Mouse (Mus musculus) CH12.LX (cell line): ENCODE results near the gene Senp6. TPM values are rescaled to one million over a fixed set of nuclear protein-coding genes. Genes with fewer than 3 reads are reported as not detected.
"Not testable (repeated sequence)": the region's sequence is repeated elsewhere in the genome, so short reads cannot be mapped to it uniquely, and the experiment has no call there.

Source experiments
- DNase-seq: peaks from one replicate; pipeline ENCODE4 v3.0.0-alpha.2; 2013; ENCODE audit errors: extremely low read depth
- H3K27ac ChIP-seq: 2 replicates; pipeline ENCODE4 v1.5.1; 2012; ENCODE audit warnings: low read depth, mild to moderate bottlenecking, control low read depth, moderate library complexity; ENCODE audit not compliant: insufficient read depth
- H3K27me3 ChIP-seq: replicated peaks from 2 replicates; pipeline ENCODE3; 2012; ENCODE audit warnings: inconsistent platforms
- H3K36me3 ChIP-seq, 2 experiments: replicated peaks in 1 of 2; 2 replicates each; pipeline versions ENCODE3 to v1.6.1; 2012; ENCODE audit warnings: inconsistent platforms in 1 of 2, low read length in 1 of 2, mild to moderate bottlenecking in 1 of 2, mixed read lengths in 1 of 2, moderate library complexity in 1 of 2; ENCODE audit not compliant: control insufficient read depth in 1 of 2, insufficient read depth in 1 of 2
- H3K4me1 ChIP-seq, 2 experiments: 2 replicates each; pipeline ENCODE4 v1.6.1; 2012; ENCODE audit warnings: inconsistent platforms in 1 of 2, moderate library complexity in 1 of 2; ENCODE audit not compliant: insufficient read depth in 2 of 2, control insufficient read depth in 1 of 2
- H3K4me2 ChIP-seq: 2 replicates; pipeline ENCODE4 v1.6.1; 2012; ENCODE audit warnings: low read depth, mild to moderate bottlenecking, control low read depth; ENCODE audit not compliant: poor library complexity, insufficient read depth, severe bottlenecking
- H3K4me3 ChIP-seq, 3 experiments: fragments of 150-350 bp in 1 of 3; sonication (generic) in 1 of 3; replicated peaks in 1 of 3; 2 replicates each; pipeline versions ENCODE3 to v1.5.1; 2011 to 2012; ENCODE audit warnings: low read depth in 2 of 3, low read length in 2 of 3, mild to moderate bottlenecking in 2 of 3, moderate library complexity in 2 of 3, control low read depth in 1 of 3, improper control_type of control experiment in 1 of 3, inconsistent platforms in 1 of 3, mixed read lengths in 1 of 3; ENCODE audit not compliant: poor library complexity in 1 of 3
- H3K79me2 ChIP-seq: replicated peaks from 2 replicates; pipeline ENCODE4 v1.6.1; 2012; ENCODE audit warnings: mild to moderate bottlenecking, moderate library complexity; ENCODE audit not compliant: control insufficient read depth, poor library complexity, insufficient read depth, severe bottlenecking; ENCODE audit errors: extremely low read depth
- H3K9ac ChIP-seq: 2 replicates; pipeline ENCODE4 v1.6.1; 2012; ENCODE audit warnings: low read depth, mild to moderate bottlenecking, control low read depth, moderate library complexity; ENCODE audit not compliant: insufficient read depth
- H3K9me3 ChIP-seq: replicated peaks from 2 replicates; pipeline ENCODE3; 2012; ENCODE audit warnings: low read length, inconsistent platforms, mixed read lengths
- E2F4 ChIP-seq: IDR thresholded peaks from 2 replicates; pipeline ENCODE4 v1.6.1; 2011; ENCODE audit warnings: low read depth, low read length, improper control_type of control experiment; ENCODE audit not compliant: insufficient replicate concordance
- EP300 ChIP-seq: IDR thresholded peaks from 2 replicates; pipeline ENCODE4 v1.6.1; 2011; ENCODE audit warnings: low read length, improper control_type of control experiment
- ETS1 ChIP-seq: conservative IDR thresholded peaks from 2 replicates; pipeline ENCODE4 v1.6.1; 2012; ENCODE audit warnings: low read depth, mild to moderate bottlenecking, inconsistent platforms, low read length, improper control_type of control experiment, moderate library complexity
- HCFC1 ChIP-seq: IDR thresholded peaks from 2 replicates; pipeline ENCODE4 v1.6.1; 2012; ENCODE audit warnings: low read depth, mild to moderate bottlenecking, inconsistent platforms, low read length, improper control_type of control experiment
- IRF4 ChIP-seq: IDR thresholded peaks from 2 replicates; pipeline ENCODE4 v1.6.1; 2014; ENCODE audit warnings: low read depth, mild to moderate bottlenecking, inconsistent platforms, low read length, improper control_type of control experiment
- JUND ChIP-seq: conservative IDR thresholded peaks from 2 replicates; pipeline ENCODE4 v1.6.1; 2011; ENCODE audit warnings: low read depth, low read length, improper control_type of control experiment
- MAX ChIP-seq: IDR thresholded peaks from 2 replicates; pipeline ENCODE4 v1.6.1; 2011; ENCODE audit warnings: low read length, improper control_type of control experiment
- MAZ ChIP-seq: IDR thresholded peaks from 2 replicates; pipeline ENCODE4 v1.6.1; 2012; ENCODE audit warnings: low read depth, mild to moderate bottlenecking, inconsistent platforms, low read length, improper control_type of control experiment, moderate library complexity
- MEF2A ChIP-seq: IDR thresholded peaks from 2 replicates; pipeline ENCODE4 v1.6.1; 2014; ENCODE audit warnings: low read depth, mild to moderate bottlenecking, inconsistent platforms, low read length, improper control_type of control experiment, borderline replicate concordance
- MXI1 ChIP-seq: IDR thresholded peaks from 2 replicates; pipeline ENCODE4 v1.6.1; 2011; ENCODE audit warnings: mild to moderate bottlenecking, low read depth, low read length, improper control_type of control experiment
- MYC ChIP-seq: IDR thresholded peaks from 2 replicates; pipeline ENCODE4 v1.6.1; 2011; ENCODE audit warnings: low read depth, mild to moderate bottlenecking, improper control_type of control experiment, low read length
- NELFE ChIP-seq: IDR thresholded peaks from 2 replicates; pipeline ENCODE4 v1.6.1; 2011; ENCODE audit warnings: low read depth, low read length, improper control_type of control experiment
- PAX5 ChIP-seq: IDR thresholded peaks from 2 replicates; pipeline ENCODE4 v1.6.1; 2012; ENCODE audit warnings: low read length, inconsistent platforms, mixed read lengths
- RCOR1 ChIP-seq: conservative IDR thresholded peaks from 2 replicates; pipeline ENCODE4 v1.6.1; 2012; ENCODE audit warnings: low read depth, mild to moderate bottlenecking, inconsistent platforms, low read length, improper control_type of control experiment
- SIN3A ChIP-seq: IDR thresholded peaks from 2 replicates; pipeline ENCODE4 v1.6.1; 2012; ENCODE audit warnings: low read length, improper control_type of control experiment, inconsistent platforms
- USF1 ChIP-seq: IDR thresholded peaks from 2 replicates; pipeline ENCODE4 v1.6.1; 2014; ENCODE audit warnings: low read depth, mild to moderate bottlenecking, inconsistent platforms, low read length, improper control_type of control experiment
- USF2 ChIP-seq: conservative IDR thresholded peaks from 2 replicates; pipeline ENCODE4 v1.6.1; 2011; ENCODE audit warnings: low read depth, low read length, improper control_type of control experiment
- ZC3H11A ChIP-seq: IDR thresholded peaks from 2 replicates; pipeline ENCODE4 v1.6.1; 2012; ENCODE audit warnings: low read depth, mild to moderate bottlenecking, inconsistent platforms, low read length, improper control_type of control experiment
- ZKSCAN1 ChIP-seq: IDR thresholded peaks from 2 replicates; pipeline ENCODE4 v1.6.1; 2012; ENCODE audit warnings: low read depth, inconsistent platforms, low read length, improper control_type of control experiment, borderline replicate concordance
- ZNF384 ChIP-seq: IDR thresholded peaks from 2 replicates; pipeline ENCODE4 v1.6.1; 2012; ENCODE audit warnings: low read depth, low read length, improper control_type of control experiment, inconsistent platforms
- dilution Hi-C: fragments of 300-500 bp; cut with MboI; formaldehyde crosslinking; loops from 2 replicates; pipeline ENCODE4 v1.14.3; 2020; ENCODE audit warnings: low sequenced_read_pairs; ENCODE audit not compliant: extremely low pct_unique_long_range_greater_than_20kb, extremely low pct_ligation_motif_present
- in situ Hi-C: fragments of 300-500 bp; cut with MboI; formaldehyde crosslinking; loops from 3 replicates; pipeline ENCODE4 v1.14.3; 2019; ENCODE audit warnings: low sequenced_read_pairs, low pct_ligation_motif_present, low pct_unique_long_range_greater_than_20kb, mixed read lengths
- polyA plus RNA-seq: library from polyadenylated mRNA; unstranded; fragments of >175 nt; gene quantifications from 2 replicates; pipeline ENCODE4 v1.2.1, GENCODE M21; 2012; ENCODE audit warnings: low read depth; ENCODE audit not compliant: insufficient read length
- total RNA-seq, 2 experiments: library from RNA; depleted of rRNA; stranded (reverse); fragments of 300-350 nt in 1 of 2; fragments of >200 nt in 1 of 2; gene quantifications; 2 replicates each; pipeline ENCODE4 v1.2.3; 2012 to 2014

Senp6 gene
- total and polyA plus RNA-seq, 3 experiments, result 97.5 to 167 (median 113) TPM

DNA sequence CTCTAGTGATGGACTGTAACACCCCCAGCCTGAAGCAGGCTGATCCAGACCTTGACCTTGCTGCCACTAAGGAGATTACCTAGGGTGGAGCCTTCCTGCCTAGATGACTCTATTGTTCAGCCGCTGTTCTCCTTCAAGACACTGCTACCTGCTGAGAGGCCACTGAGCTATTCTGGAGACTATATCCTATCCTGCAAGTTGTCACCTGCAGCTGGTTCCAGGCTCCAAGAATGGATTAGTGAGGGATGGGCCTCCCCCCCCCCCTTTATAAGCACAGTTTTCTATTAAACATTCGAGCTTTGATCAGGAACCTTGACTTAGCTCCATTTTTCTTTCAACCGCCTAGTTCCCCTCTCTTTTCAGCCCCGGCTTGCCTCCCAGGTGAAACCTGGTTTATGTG lies 22.4 kb upstream of the Senp6 start:
- H3K27me3 ChIP-seq, H3K4me3 ChIP-seq, H3K9me3 ChIP-seq, H3K27ac ChIP-seq, in situ Hi-C loops, dilution Hi-C loops, H3K4me1 ChIP-seq, H3K9ac ChIP-seq, H3K79me2 ChIP-seq, H3K4me2 ChIP-seq, DNase-seq, H3K36me3 ChIP-seq: not testable (repeated sequence)

DNA sequence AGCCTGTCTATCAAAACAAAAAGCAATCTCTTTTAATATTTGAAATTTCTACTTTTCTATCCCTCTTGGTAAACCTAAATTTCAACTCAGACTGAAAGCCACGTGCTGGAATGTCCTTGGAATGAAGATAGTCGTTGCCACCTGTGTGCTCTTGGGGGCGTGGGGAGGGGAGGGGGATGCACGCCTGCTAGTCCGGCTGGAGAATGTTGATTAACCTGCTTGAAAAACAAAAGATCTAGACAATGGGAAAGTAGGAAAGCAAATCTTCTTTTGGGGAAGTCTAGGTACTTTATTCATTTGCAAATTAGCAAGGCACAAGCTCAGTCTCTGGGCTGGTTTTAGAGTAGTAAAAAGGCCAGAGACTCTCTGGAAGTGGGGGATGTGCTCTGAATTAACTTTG lies 17.4 kb upstream of the Senp6 start:
- H3K4me3 ChIP-seq, H3K79me2 ChIP-seq, dilution Hi-C loops, in situ Hi-C loops, H3K27ac ChIP-seq, H3K9ac ChIP-seq, H3K36me3 ChIP-seq, H3K4me1 ChIP-seq, DNase-seq, H3K27me3 ChIP-seq, H3K9me3 ChIP-seq, H3K4me2 ChIP-seq: not testable (repeated sequence)

DNA sequence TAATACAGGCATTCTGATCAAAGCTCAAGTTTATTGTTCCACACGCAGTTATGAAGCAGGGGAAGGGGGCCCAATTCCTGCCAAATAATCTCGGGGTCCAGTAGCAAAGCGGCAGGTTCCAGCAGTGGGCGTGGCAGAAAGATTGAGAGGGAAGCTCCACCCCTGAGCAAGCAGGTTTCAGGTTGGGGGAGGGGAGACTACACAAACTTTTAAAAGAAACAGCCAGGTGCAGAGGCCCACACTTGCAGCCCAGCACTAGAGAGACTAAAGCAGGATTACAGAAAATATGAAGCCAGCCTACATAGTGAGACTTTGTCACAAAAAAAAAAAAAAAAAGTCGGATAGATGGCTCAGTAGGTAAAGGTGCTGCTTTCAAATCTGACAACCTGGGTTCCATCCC lies 13.8 kb upstream of the Senp6 start:
- Histone ChIP-seq H3K9ac (no peak overlapping the region), H3K9me3 (peaks cover 7% of the 10 kb centered on the region), H3K27ac (no peak overlapping the region), H3K4me2 (no peak overlapping the region), H3K27me3 (no peaks in the 10 kb centered on the region), H3K36me3 (no peaks in the 10 kb centered on the region), H3K4me1 (peaks cover under 1 to 11% of the 10 kb centered on the region in 2 experiments; a peak in 2 of 4 replicates), H3K4me3 (no peak overlapping the region), H3K79me2 (no peaks in the 10 kb centered on the region)
- dilution Hi-C loops (no loop called here), in situ Hi-C loops (no loop called here)
- TF ChIP-seq IRF4, result no peak
- TF ChIP-seq USF1, result no peak
- TF ChIP-seq MEF2A, result no peak
- DNase-seq, result no peak

DNA sequence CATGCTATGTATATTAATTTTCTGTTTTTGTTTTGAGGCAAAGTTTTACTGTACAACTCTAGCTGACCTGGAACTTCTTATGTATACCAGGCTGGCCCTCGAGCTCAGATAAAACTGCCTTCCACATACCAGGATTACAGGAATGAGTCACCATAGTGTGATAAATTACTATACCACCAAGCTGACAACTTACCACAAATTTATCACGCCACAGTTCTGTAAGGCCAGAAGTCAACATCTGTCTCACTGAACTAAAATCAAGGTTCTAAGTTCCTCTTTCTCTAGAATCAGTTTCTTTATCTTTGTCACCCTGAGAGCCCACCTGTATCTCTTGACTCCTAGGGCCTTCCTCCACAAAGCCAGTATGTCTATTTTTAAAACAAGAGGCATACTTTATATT lies 9.0 kb upstream of the Senp6 start:
- peak overlapping the region; percentile 27; the same call in 1 of the 2 replicates for H3K9ac ChIP-seq
- peaks cover 6 to 18% of the 10 kb centered on the region in 2 experiments; a peak in 3 of 4 replicates for H3K4me1 ChIP-seq
- DNase-seq, result peak; percentile 89
- no peak overlapping the region for H3K4me3 ChIP-seq
- H3K36me3 ChIP-seq, result no peaks in the 10 kb centered on the region
- H3K4me2 ChIP-seq, result peak overlapping the region; percentile 33; the same call in 1 of the 2 replicates
- no peaks in the 10 kb centered on the region for H3K27me3 ChIP-seq
- H3K27ac ChIP-seq, result no peak overlapping the region
- dilution Hi-C loops, result no loop called here
- in situ Hi-C loops, result no loop called here
- H3K79me2 ChIP-seq, result no peaks in the 10 kb centered on the region
- peaks cover 7% of the 10 kb centered on the region for H3K9me3 ChIP-seq
- TF ChIP-seq MAZ (no peak), MYC (peak; percentile 54; the same call in 1 of the 2 replicates), HCFC1 (no peak), ZKSCAN1 (no peak), RCOR1 (peak; percentile 84), USF2 (no peak), JUND (peak; percentile 98), MAX (peak; percentile 62), MXI1 (no peak), SIN3A (no peak), E2F4 (no peak), NELFE (no peak), ETS1 (peak; percentile 60), PAX5 (no peak), ZC3H11A (no peak), EP300 (peak; percentile 98), ZNF384 (no peak), IRF4 (peak; percentile 96)
